In genomic region chr11:6402515-6403510, GRCm38 (mm10) we compare ENCODE assay signal across 8 mouse cellular contexts. TPM values are rescaled to one million over a fixed set of nuclear protein-coding genes. Genes with fewer than 3 reads are reported as not detected.
A peak's percentile ranks its signal among the peaks of the same experiment; 100 is the strongest.
DNase-seq lines count a peak whose midpoint lies in the region; ATAC-seq lines count a peak whose summit lies in the region.

No protein-coding gene starts in this region.

- peak; percentile 39 to 51 for DNase-seq in frontal cortex, postnatal 10 days (ENCODE audit: low spot score in 2 of 2)
- no peak for DNase-seq in frontal cortex, postnatal 14 days (ENCODE audit: low spot score in 2 of 2)
- peak; percentile 68 for DNase-seq in urinary bladder, adult 2 months (ENCODE audit: low spot score)
- DNase-seq in urinary bladder, postnatal 10 days (ENCODE audit: low spot score): no peak
- DNase-seq in embryo, embryonic 11 days: peak; percentile 59
- peak; percentile 84 to 87 for DNase-seq in kidney, postnatal 4 days
- peak; percentile 69 to 93 for DNase-seq in thymus, postnatal 10 days (ENCODE audit: low spot score in 2 of 2)

- ATAC-seq in megakaryocyte-erythroid progenitor cell, adult 5-6 weeks (replicated peaks; ENCODE audit: low FRiP score, low TSS enrichment, poor library complexity, severe bottlenecking): peak; percentile 66

RNA-seq across cellular contexts. Expression of gene Ppia, which starts 12.4 kb away (rescaled TPM):
- polyA plus RNA-seq in urinary bladder, adult 2 months (2012; rRNA removed): 1,961 and 2,442 TPM in 2 replicates
- total RNA-seq in megakaryocyte-erythroid progenitor cell, adult 5-6 weeks (2014; fragmentation: Nextera tagmentation): 3,823 and 4,304 TPM in 2 replicates
- total RNA-seq in megakaryocyte-erythroid progenitor cell, adult 5-6 weeks (2017): 1,965 and 1,971 TPM in 2 replicates

RNA-seq across cellular contexts. Expression of gene Zmiz2, which starts 13.9 kb away (rescaled TPM):
- polyA plus RNA-seq in urinary bladder, adult 2 months (2012; rRNA removed): 12.4 and 33.6 TPM in 2 replicates
- total RNA-seq in megakaryocyte-erythroid progenitor cell, adult 5-6 weeks (2014; fragmentation: Nextera tagmentation): 65.9 and 70.0 TPM in 2 replicates
- 5.6 and 10.4 TPM in 2 replicates for total RNA-seq in megakaryocyte-erythroid progenitor cell, adult 5-6 weeks (2017)

RNA-seq across cellular contexts. Expression of gene H2afv, which starts 41.4 kb away (rescaled TPM):
- 97.0 and 110 TPM in 2 replicates for polyA plus RNA-seq in urinary bladder, adult 2 months (2012; rRNA removed)
- 144 and 178 TPM in 2 replicates for total RNA-seq in megakaryocyte-erythroid progenitor cell, adult 5-6 weeks (2014; fragmentation: Nextera tagmentation)
- total RNA-seq in megakaryocyte-erythroid progenitor cell, adult 5-6 weeks (2017): 85.9 and 103 TPM in 2 replicates

Comparison
In these comparisons a context has a peak if more than half of its experiments do, and no peak if none do; other contexts are left out.
1. DNase-seq: peak in frontal cortex, postnatal 10 days (2 of 2), urinary bladder, adult 2 months (single experiment), embryo, embryonic 11 days (single experiment), kidney, postnatal 4 days (2 of 2) and thymus, postnatal 10 days (2 of 2); none in frontal cortex, postnatal 14 days (0 of 2) and urinary bladder, postnatal 10 days (single experiment).